Mouse (Mus musculus): ENCODE data around the gene Olfr1133.

DNA sequence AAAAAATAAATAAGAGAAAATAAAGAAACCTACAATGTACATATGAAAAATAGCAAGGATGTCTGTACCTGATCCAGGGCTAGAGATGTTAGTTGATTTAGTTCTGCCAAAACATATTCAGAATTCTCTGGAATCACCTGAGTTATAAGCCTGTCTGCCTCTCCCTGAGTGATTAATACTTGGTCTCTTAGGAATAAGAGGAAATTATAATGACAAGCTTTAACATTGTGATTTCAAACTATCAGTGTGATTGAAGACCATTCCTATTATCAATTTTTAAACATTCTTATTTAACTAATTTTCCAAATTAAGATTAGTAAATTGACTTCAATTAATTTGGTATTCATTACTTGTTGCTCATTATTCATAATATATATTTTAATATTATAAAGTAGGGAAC is at the start of gene Olfr1133:
- TF ChIP-seq EP300 (IDR thresholded peaks at IDR 0.05; ENCODE audit: low read depth) (no peak), CTCF (IDR thresholded peaks at IDR 0.05; ENCODE audit: low read depth) (no peak)
